Mouse (Mus musculus): ENCODE measurements around the gene Aipl1. TPM values are rescaled to one million over a fixed set of nuclear protein-coding genes. Genes with fewer than 3 reads are reported as not detected.
A peak's percentile ranks its signal among the peaks of the same experiment; 100 is the strongest.

Gene Aipl1
- polyA plus RNA-seq, 1 experiment from 2014 or later: 0.08 TPM

DNA sequence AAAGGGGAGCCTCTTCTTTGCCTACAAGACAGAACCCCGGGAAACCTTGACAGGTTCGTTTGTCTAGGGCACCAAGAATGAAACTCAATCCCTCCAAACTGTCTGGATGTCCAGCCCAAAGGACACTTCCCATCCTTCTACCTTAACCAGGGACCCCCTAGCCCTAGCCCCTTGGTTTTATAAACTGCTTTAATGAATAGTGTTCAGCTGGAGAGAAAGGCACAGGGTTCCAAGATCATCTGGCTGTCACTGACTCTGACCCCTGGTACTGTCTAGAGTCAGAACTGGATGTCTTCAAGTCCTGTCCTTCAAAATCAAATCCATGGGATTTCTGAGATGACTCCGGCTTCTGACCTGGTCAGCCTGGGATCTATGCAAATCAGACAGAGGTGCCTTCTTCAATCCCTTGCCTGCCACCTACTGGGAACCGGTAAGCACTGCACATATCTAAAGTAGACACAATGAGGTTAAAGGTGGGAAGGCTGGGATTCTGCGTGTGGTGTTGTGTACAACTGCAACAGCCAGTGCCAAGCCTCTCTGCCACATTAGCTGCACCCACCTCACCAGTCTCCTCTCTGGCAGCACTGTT lies 13.0 kb downstream of the Aipl1 start:
- H3K4me1 ChIP-seq (ENCODE audit: control insufficient read depth, insufficient read depth, low read length): no peaks in the 10 kb centered on the region
- no peak overlapping the region for H3K9ac ChIP-seq (replicated peaks; ENCODE audit: low read length)
- H3K27me3 ChIP-seq (ENCODE audit: control insufficient read depth, insufficient read depth, low read length): no peaks in the 10 kb centered on the region
- H3K36me3 ChIP-seq (replicated peaks; ENCODE audit: control insufficient read depth, insufficient read depth, low read depth, low read length): no peaks in the 10 kb centered on the region
- H3K27ac ChIP-seq (replicated peaks; ENCODE audit: low read depth, low read length): no peak overlapping the region
- ATAC-seq (replicated peaks; ENCODE audit: insufficient number of reproducible peaks, low FRiP score, low TSS enrichment, low read depth): no peak
- peak; percentile 77 for DNase-seq (ENCODE audit: low spot score)
- H3K4me2 ChIP-seq (ENCODE audit: low read depth, low read length): no peak overlapping the region
- 38% methylated on average over 5 of the region's 5 CpGs for WGBS
- no peak overlapping the region for H3K4me3 ChIP-seq (ENCODE audit: low read depth, low read length)
- H3K9me3 ChIP-seq (replicated peaks; ENCODE audit: control insufficient read depth, low read length): no peaks in the 10 kb centered on the region

DNA sequence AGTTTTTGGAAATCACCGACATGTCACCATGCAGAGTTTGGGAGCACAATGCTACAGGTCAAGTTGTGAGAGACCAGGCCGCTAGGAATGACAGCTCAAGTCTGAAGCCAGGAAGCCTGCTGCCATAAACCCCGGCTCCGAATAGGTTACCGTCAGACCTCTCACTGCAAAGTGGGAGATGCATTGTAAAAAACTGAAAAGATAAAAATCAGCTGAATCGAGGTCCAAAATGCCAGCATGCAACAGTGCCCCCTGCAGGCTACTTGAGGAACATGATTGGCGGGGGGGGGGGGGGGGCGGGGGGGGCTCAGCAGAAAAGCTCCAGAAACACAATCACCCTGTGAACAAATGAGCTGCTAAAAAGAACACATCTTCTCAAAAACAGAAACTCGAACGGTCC lies 13.7 kb downstream of the Aipl1 start:
- DNase-seq (ENCODE audit: low spot score): peak; percentile 41
- Histone ChIP-seq H3K4me2 (ENCODE audit: low read depth, low read length) (no peak overlapping the region), H3K4me3 (ENCODE audit: low read depth, low read length) (no peak overlapping the region), H3K27me3 (ENCODE audit: control insufficient read depth, insufficient read depth, low read length) (no peaks in the 10 kb centered on the region), H3K27ac (replicated peaks; ENCODE audit: low read depth, low read length) (no peak overlapping the region), H3K9ac (replicated peaks; ENCODE audit: low read length) (no peak overlapping the region), H3K4me1 (ENCODE audit: control insufficient read depth, insufficient read depth, low read length) (no peaks in the 10 kb centered on the region), H3K9me3 (replicated peaks; ENCODE audit: control insufficient read depth, low read length) (no peaks in the 10 kb centered on the region), H3K36me3 (replicated peaks; ENCODE audit: control insufficient read depth, insufficient read depth, low read depth, low read length) (no peaks in the 10 kb centered on the region)
- no peak for ATAC-seq (replicated peaks; ENCODE audit: insufficient number of reproducible peaks, low FRiP score, low TSS enrichment, low read depth)
- 60% methylated on average over 8 of the region's 10 CpGs for WGBS

DNA sequence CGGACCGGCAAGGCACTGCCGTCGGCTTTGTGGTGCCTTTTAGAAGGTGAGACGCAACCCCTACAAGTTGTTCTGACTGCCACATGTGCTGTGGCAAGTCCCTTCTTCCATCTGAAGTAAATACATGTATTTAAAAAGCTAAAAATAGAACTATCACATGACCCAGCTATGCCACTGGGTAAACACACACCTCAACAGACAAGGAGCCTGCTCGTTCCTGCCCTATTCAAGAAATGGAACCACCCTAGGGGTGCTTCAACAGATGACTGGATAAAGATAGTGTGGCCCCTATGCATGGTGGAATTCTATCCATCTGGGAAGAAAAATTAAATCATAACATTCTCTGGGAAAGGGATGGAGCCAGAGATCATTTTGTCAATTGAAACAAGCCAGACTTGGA lies 14.5 kb downstream of the Aipl1 start:
- Histone ChIP-seq H3K4me3 (ENCODE audit: low read depth, low read length) (no peak overlapping the region), H3K36me3 (replicated peaks; ENCODE audit: control insufficient read depth, insufficient read depth, low read depth, low read length) (no peaks in the 10 kb centered on the region), H3K27me3 (ENCODE audit: control insufficient read depth, insufficient read depth, low read length) (no peaks in the 10 kb centered on the region), H3K4me1 (ENCODE audit: control insufficient read depth, insufficient read depth, low read length) (no peaks in the 10 kb centered on the region), H3K9me3 (replicated peaks; ENCODE audit: control insufficient read depth, low read length) (no peaks in the 10 kb centered on the region), H3K9ac (replicated peaks; ENCODE audit: low read length) (no peak overlapping the region), H3K4me2 (ENCODE audit: low read depth, low read length) (no peak overlapping the region), H3K27ac (replicated peaks; ENCODE audit: low read depth, low read length) (no peak overlapping the region; the same call in 1 of the 2 replicates)
- no peak for ATAC-seq (replicated peaks; ENCODE audit: insufficient number of reproducible peaks, low FRiP score, low TSS enrichment, low read depth)
- WGBS: 81% methylated on average over 6 of the region's 6 CpGs
- no peak for DNase-seq (ENCODE audit: low spot score)

DNA sequence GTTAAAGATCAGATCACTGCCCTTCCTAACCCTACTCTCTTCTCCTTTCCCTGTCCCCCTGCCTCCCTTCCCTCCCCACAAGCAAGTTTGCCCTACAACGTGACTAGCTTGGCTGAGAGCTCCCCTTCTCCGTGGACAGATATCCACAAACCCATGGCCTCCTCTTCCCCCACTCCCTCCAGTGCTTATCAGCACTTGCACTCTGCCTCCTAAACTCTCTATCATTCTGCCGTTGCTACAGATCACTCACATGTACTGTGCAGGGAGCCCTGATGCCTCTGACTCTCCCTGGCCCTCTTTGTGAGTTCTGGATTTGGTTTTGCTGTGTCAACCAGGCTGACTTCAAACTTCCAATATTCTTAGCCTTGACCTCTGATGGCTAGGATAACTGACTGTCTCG lies 16.3 kb downstream of the Aipl1 start:
- no peaks in the 10 kb centered on the region for H3K36me3 ChIP-seq (replicated peaks; ENCODE audit: control insufficient read depth, insufficient read depth, low read depth, low read length)
- H3K9me3 ChIP-seq (replicated peaks; ENCODE audit: control insufficient read depth, low read length): no peaks in the 10 kb centered on the region
- ATAC-seq (replicated peaks; ENCODE audit: insufficient number of reproducible peaks, low FRiP score, low TSS enrichment, low read depth): no peak
- no peaks in the 10 kb centered on the region for H3K4me1 ChIP-seq (ENCODE audit: control insufficient read depth, insufficient read depth, low read length)
- no peak for DNase-seq (ENCODE audit: low spot score)
- no peak overlapping the region for H3K4me2 ChIP-seq (ENCODE audit: low read depth, low read length)
- 77% methylated on average over 4 of the region's 4 CpGs for WGBS
- no peaks in the 10 kb centered on the region for H3K27me3 ChIP-seq (ENCODE audit: control insufficient read depth, insufficient read depth, low read length)
- H3K4me3 ChIP-seq (ENCODE audit: low read depth, low read length): no peak overlapping the region
- H3K9ac ChIP-seq (replicated peaks; ENCODE audit: low read length): no peak overlapping the region
- no peak overlapping the region for H3K27ac ChIP-seq (replicated peaks; ENCODE audit: low read depth, low read length)

DNA sequence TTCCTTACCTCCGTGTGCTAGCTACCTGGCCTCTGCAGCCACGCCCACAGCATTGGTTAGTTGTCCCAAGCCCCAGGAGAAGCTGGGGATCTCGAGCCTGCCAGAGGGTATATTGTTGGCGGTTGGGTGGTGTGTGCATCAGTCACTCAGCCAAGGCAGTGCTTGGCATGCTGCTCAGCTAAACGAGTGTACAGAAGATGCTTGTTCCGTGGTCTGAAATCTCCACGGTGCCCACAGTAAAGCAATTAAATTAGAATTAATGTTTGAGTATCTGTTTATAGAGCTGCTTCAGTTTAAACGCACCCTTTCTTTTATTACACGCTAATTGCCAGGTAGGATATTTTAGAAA lies 20.1 kb downstream of the Aipl1 start:
- H3K9me3 ChIP-seq (replicated peaks; ENCODE audit: control insufficient read depth, low read length): no peaks in the 10 kb centered on the region
- no peak overlapping the region for H3K27ac ChIP-seq (replicated peaks; ENCODE audit: low read depth, low read length)
- DNase-seq (ENCODE audit: low spot score) (no peak), ATAC-seq (replicated peaks; ENCODE audit: insufficient number of reproducible peaks, low FRiP score, low TSS enrichment, low read depth) (no peak)
- H3K36me3 ChIP-seq (replicated peaks; ENCODE audit: control insufficient read depth, insufficient read depth, low read depth, low read length): no peaks in the 10 kb centered on the region
- H3K4me2 ChIP-seq (ENCODE audit: low read depth, low read length): no peak overlapping the region
- H3K4me1 ChIP-seq (ENCODE audit: control insufficient read depth, insufficient read depth, low read length): no peaks in the 10 kb centered on the region
- no peak overlapping the region for H3K9ac ChIP-seq (replicated peaks; ENCODE audit: low read length)
- H3K4me3 ChIP-seq (ENCODE audit: low read depth, low read length): no peak overlapping the region
- 76% methylated on average over 9 of the region's 9 CpGs for WGBS
- H3K27me3 ChIP-seq (ENCODE audit: control insufficient read depth, insufficient read depth, low read length): no peaks in the 10 kb centered on the region

DNA sequence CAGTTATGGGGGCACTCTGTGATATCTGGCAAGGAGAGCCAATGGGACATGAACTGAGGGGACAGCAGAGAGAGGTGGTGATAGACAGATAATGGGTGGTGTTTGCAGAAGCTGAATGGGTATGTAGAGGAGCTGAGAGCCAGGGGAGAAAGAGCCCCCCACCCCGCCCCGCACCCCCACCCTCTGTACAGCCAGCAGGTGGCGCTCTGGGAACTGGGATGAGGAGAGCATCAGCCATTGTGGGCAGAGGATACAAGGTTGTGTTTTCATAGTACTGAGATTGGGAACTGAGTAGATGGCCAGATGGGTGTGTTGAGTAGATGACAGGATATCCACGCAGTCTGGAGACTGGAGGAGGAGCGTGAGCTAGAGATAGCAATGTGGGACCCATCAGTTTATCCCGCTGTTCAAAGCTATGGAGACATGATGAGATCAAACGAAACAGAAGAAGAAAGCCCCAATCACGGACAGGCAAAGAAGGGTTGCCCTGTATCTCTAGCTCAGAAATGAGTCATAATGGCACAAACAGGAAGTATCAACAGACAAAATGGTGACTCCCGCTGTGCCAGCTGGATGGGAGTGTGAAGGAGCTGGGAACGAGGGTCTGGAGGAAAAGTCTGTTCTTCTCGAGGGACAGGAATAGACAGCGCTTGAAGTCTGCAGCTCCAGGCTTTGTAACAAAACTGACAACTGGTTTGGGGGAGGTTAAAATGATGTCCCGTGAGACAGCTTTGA lies 20.6 kb downstream of the Aipl1 start:
- Histone ChIP-seq H3K4me2 (ENCODE audit: low read depth, low read length) (no peak overlapping the region), H3K27me3 (ENCODE audit: control insufficient read depth, insufficient read depth, low read length) (no peaks in the 10 kb centered on the region), H3K4me1 (ENCODE audit: control insufficient read depth, insufficient read depth, low read length) (no peaks in the 10 kb centered on the region; the same call in 1 of the 2 replicates), H3K27ac (replicated peaks; ENCODE audit: low read depth, low read length) (no peak overlapping the region), H3K36me3 (replicated peaks; ENCODE audit: control insufficient read depth, insufficient read depth, low read depth, low read length) (no peaks in the 10 kb centered on the region), H3K9ac (replicated peaks; ENCODE audit: low read length) (no peak overlapping the region), H3K9me3 (replicated peaks; ENCODE audit: control insufficient read depth, low read length) (no peaks in the 10 kb centered on the region), H3K4me3 (ENCODE audit: low read depth, low read length) (no peak overlapping the region)
- WGBS: 77% methylated on average over 13 of the region's 13 CpGs
- ATAC-seq (replicated peaks; ENCODE audit: insufficient number of reproducible peaks, low FRiP score, low TSS enrichment, low read depth) (no peak), DNase-seq (ENCODE audit: low spot score) (no peak)

DNA sequence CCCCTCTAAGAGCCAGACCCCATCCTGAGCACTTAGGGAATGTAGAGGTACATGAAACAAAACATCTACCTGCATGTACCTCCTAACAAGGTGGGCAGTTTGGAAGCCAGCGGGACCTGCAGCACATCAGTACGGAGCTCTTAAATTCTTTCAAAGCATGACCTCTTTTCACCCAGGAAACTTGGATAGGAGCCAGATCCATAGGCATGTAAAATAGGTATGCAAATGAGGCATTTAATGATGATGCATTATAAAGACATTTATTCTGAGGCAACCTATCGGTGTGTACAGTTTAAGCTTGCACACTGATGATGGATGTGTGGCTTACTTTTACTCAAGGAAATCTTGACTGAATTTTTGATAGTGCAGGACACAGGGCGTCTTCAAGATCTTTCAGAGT lies 22.6 kb downstream of the Aipl1 start:
- Histone ChIP-seq H3K27me3 (ENCODE audit: control insufficient read depth, insufficient read depth, low read length) (no peaks in the 10 kb centered on the region), H3K4me2 (ENCODE audit: low read depth, low read length) (no peak overlapping the region), H3K27ac (replicated peaks; ENCODE audit: low read depth, low read length) (no peak overlapping the region), H3K9ac (replicated peaks; ENCODE audit: low read length) (no peak overlapping the region), H3K9me3 (replicated peaks; ENCODE audit: control insufficient read depth, low read length) (no peaks in the 10 kb centered on the region), H3K36me3 (replicated peaks; ENCODE audit: control insufficient read depth, insufficient read depth, low read depth, low read length) (no peaks in the 10 kb centered on the region), H3K4me3 (ENCODE audit: low read depth, low read length) (no peak overlapping the region), H3K4me1 (ENCODE audit: control insufficient read depth, insufficient read depth, low read length) (no peaks in the 10 kb centered on the region; the same call in 1 of the 2 replicates)
- no peak for ATAC-seq (replicated peaks; ENCODE audit: insufficient number of reproducible peaks, low FRiP score, low TSS enrichment, low read depth)
- 78% methylated on average over 4 of the region's 4 CpGs for WGBS
- DNase-seq (ENCODE audit: low spot score): no peak

DNA sequence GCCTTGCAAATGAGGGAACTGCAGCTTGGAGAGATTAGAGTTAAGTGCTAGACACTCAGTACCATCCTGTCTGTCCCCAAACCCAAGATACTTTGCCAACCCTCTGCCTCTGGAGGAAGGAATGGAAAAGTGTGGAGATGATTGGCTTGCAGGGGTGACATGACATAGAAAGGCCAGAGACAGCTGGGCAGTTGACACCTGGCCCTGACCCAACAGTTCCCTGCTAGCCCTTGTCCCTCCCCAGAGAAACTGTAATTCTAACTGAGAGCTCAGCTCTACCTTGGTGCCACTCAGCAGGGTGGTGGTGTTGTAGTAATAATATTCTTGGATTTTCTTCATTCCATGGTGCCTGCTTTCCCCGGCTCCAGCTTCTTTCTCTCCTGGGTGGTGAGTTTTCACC lies 25.4 kb downstream of the Aipl1 start:
- Histone ChIP-seq H3K4me1 (ENCODE audit: control insufficient read depth, insufficient read depth, low read length) (no peaks in the 10 kb centered on the region; the same call in 1 of the 2 replicates), H3K9ac (replicated peaks; ENCODE audit: low read length) (no peak overlapping the region), H3K4me2 (ENCODE audit: low read depth, low read length) (no peak overlapping the region), H3K4me3 (ENCODE audit: low read depth, low read length) (no peak overlapping the region), H3K27ac (replicated peaks; ENCODE audit: low read depth, low read length) (no peak overlapping the region), H3K36me3 (replicated peaks; ENCODE audit: control insufficient read depth, insufficient read depth, low read depth, low read length) (no peaks in the 10 kb centered on the region), H3K27me3 (ENCODE audit: control insufficient read depth, insufficient read depth, low read length) (no peaks in the 10 kb centered on the region), H3K9me3 (replicated peaks; ENCODE audit: control insufficient read depth, low read length) (no peaks in the 10 kb centered on the region)
- DNase-seq (ENCODE audit: low spot score) (no peak), ATAC-seq (replicated peaks; ENCODE audit: insufficient number of reproducible peaks, low FRiP score, low TSS enrichment, low read depth) (no peak)
- 61% methylated on average over 1 of the region's 1 CpGs for WGBS

All from embryonic facial prominence, embryonic 11.5 days (tissue).